Mouse (Mus musculus): Measurements from ENCODE around the gene Iqck. TPM values are rescaled to one million over a fixed set of nuclear protein-coding genes. Genes with fewer than 3 reads are reported as not detected.

Gene Iqck
- total and polyA plus RNA-seq, 3 experiments = 0.39 to 0.68 (median 0.62) TPM

DNA sequence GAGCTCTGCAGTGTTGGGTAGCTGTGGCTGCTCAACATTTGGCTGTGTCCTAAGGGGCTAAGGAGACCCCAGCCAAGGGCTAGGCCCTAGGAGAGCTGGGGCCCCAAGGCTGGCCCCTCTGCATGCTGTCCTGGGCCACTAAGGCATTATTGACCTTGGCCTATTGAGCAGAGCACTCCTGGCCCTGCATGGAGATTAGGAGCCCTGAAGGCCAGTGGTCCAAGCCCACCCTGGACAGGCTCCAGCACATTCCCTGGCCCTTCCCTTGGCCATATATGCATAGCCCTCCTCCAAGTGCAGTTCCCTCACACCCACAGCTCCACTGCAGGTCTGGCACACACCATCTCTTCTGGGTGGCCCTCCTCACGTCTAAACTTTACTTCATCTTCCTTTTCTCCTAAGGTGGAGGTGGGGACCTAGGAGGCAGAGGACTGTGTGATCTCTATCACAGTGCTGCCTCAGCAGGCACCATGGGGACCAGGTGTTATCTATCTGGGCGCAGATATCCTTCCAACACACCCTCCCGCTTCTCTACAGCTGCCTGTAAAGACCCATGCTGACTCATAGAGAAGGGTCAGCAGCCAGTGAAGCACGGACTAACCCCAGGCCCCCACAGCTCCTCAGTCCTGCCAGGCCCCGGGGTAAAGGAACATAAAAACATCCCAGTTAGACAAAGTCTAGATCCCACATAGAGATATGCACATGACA is 5.9 kb upstream of the Iqck start:
- peaks cover 0 to 47% of the 10 kb centered on the region in 2 experiments; a peak in 2 of 4 replicates for H3K4me1 ChIP-seq (ENCODE audit: control insufficient read depth in 1 of 2, insufficient read depth in 2 of 2)

DNA sequence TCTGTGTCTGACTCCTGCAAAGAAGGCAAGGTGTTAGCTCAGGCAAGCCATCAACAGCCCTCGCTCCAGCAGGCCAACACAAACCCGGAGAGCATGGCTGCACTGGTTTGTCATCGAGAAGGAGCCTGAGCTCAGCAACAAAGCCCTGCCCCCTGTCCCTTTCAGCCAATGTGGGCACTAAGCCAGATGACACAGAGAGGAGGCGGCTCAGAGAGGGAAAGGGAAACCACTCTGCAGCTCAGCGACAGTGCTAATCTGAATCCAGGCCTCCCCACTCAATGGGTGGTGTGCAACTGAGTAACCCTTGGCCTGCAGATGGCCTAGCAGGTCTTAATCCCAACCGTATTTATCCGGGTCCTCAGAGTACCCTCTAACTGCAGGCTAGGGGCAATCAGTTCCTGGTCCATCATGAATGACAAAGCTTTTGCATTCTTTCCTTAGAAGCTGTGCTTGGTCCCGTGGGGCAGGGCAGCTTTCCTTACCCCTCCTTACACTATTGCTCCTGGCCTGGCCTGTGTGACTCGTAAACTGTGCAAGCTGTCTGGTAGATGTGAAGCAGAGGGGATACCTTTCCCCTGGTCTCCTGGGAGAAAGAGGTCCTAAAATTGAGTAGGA is 4.8 kb upstream of the Iqck start:
- in situ Hi-C loops (cut with MboI; ENCODE audit: low pct_ligation_motif_present, low pct_unique_long_range_greater_than_20kb, low sequenced_read_pairs) (loop anchor here (10.0 kb wide), 1 partner anchor 144 kb away; the partner anchor contains the start of gene Gprc5b), dilution Hi-C loops (cut with MboI; ENCODE audit: extremely low pct_ligation_motif_present, extremely low pct_unique_long_range_greater_than_20kb, low sequenced_read_pairs) (no loop called here)
- Histone ChIP-seq H3K4me1 (ENCODE audit: control insufficient read depth in 1 of 2, insufficient read depth in 2 of 2) (peaks cover 0 to 47% of the 10 kb centered on the region in 2 experiments; a peak in 2 of 4 replicates), H3K4me3 (replicated peaks in 1 of 3; ENCODE audit: low read depth in 2 of 3, low read length in 2 of 3, poor library complexity in 1 of 3) (no peak overlapping the region), H3K9ac (ENCODE audit: insufficient read depth, low read depth) (no peak overlapping the region), H3K36me3 (replicated peaks in 1 of 2; ENCODE audit: control insufficient read depth in 1 of 2, insufficient read depth in 1 of 2, low read length in 1 of 2) (peaks cover 68 to 84% of the 10 kb centered on the region in 2 experiments), H3K9me3 (replicated peaks; ENCODE audit: low read length) (no peaks in the 10 kb centered on the region), H3K79me2 (replicated peaks; ENCODE audit: control insufficient read depth, extremely low read depth, insufficient read depth, poor library complexity, severe bottlenecking) (peaks cover 35% of the 10 kb centered on the region), H3K27ac (ENCODE audit: insufficient read depth, low read depth) (no peak overlapping the region), H3K27me3 (replicated peaks) (no peaks in the 10 kb centered on the region), H3K4me2 (ENCODE audit: insufficient read depth, low read depth, poor library complexity, severe bottlenecking) (no peak overlapping the region)
- DNase-seq (ENCODE audit: extremely low read depth) = peak; percentile 13
- TF ChIP-seq POLR2AphosphoS2 (IDR thresholded peaks at IDR 0.05; ENCODE audit: low read depth, low read length) (no peak), CTCF (conservative IDR thresholded peaks at IDR 0.05 in 1 of 2, IDR thresholded peaks at IDR 0.05 in 1 of 2; ENCODE audit: low read depth in 2 of 2, low read length in 2 of 2) (no peak), HCFC1 (IDR thresholded peaks at IDR 0.05; ENCODE audit: low read depth, low read length) (no peak), MAFK (IDR thresholded peaks at IDR 0.05; ENCODE audit: insufficient replicate concordance, low read length) (no peak), MAZ (IDR thresholded peaks at IDR 0.05; ENCODE audit: low read depth, low read length) (no peak), EP300 (IDR thresholded peaks at IDR 0.05; ENCODE audit: low read length) (no peak), GABPA (IDR thresholded peaks at IDR 0.05; ENCODE audit: insufficient replicate concordance, low read depth, low read length) (no peak)

More for the DNA sequence above, 5.9 kb upstream of the Iqck start:
- H3K4me2 ChIP-seq (ENCODE audit: insufficient read depth, low read depth, poor library complexity, severe bottlenecking) = no peak overlapping the region
- no peak overlapping the region for H3K9ac ChIP-seq (ENCODE audit: insufficient read depth, low read depth)
- peaks cover 79 to 95% of the 10 kb centered on the region in 2 experiments for H3K36me3 ChIP-seq (replicated peaks in 1 of 2; ENCODE audit: control insufficient read depth in 1 of 2, insufficient read depth in 1 of 2, low read length in 1 of 2)
- H3K27me3 ChIP-seq (replicated peaks) = no peaks in the 10 kb centered on the region
- DNase-seq (ENCODE audit: extremely low read depth) = no peak
- no peak overlapping the region for H3K27ac ChIP-seq (ENCODE audit: insufficient read depth, low read depth)
- TF ChIP-seq USF2 (conservative IDR thresholded peaks at IDR 0.05; ENCODE audit: low read depth, low read length) (no peak), POLR2A (IDR thresholded peaks at IDR 0.05; ENCODE audit: low read depth, low read length) (peak; percentile 19; the same call in 1 of the 2 replicates)
- in situ Hi-C loops (cut with MboI; ENCODE audit: low pct_ligation_motif_present, low pct_unique_long_range_greater_than_20kb, low sequenced_read_pairs) (loop anchor here (10.0 kb wide), 1 partner anchor 145 kb away; the partner anchor contains the start of gene Gprc5b), dilution Hi-C loops (cut with MboI; ENCODE audit: extremely low pct_ligation_motif_present, extremely low pct_unique_long_range_greater_than_20kb, low sequenced_read_pairs) (no loop called here)
- H3K9me3 ChIP-seq (replicated peaks; ENCODE audit: low read length) = no peaks in the 10 kb centered on the region
- H3K4me3 ChIP-seq (replicated peaks in 1 of 3; ENCODE audit: low read depth in 2 of 3, low read length in 2 of 3, poor library complexity in 1 of 3) = no peak overlapping the region
- H3K79me2 ChIP-seq (replicated peaks; ENCODE audit: control insufficient read depth, extremely low read depth, insufficient read depth, poor library complexity, severe bottlenecking) = peaks cover 28% of the 10 kb centered on the region

DNA sequence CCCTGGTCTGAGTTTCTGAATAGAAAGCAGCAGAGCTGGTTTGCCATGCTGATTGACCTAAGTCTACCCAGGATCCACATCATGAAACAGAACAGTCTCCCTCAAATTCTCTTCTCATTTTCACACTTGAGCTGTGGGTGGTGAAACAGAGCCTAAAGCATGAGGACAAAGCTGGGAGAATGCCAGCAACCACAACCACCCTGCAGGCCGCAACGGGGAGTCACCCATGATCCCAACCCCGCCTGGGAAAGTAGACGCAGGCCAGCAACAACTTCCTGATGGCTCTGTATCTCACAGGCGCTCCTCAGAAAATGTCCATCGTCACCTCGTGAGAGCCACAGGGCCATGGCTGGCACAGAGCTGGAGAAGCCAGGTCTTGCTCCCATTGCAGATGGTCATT is 4.0 kb upstream of the Iqck start:
- dilution Hi-C loops (cut with MboI; ENCODE audit: extremely low pct_ligation_motif_present, extremely low pct_unique_long_range_greater_than_20kb, low sequenced_read_pairs) = no loop called here
- DNase-seq (ENCODE audit: extremely low read depth) = no peak
- TF ChIP-seq JUN (IDR thresholded peaks at IDR 0.05; ENCODE audit: insufficient read depth, low read depth, low read length) (no peak), GABPA (IDR thresholded peaks at IDR 0.05; ENCODE audit: insufficient replicate concordance, low read depth, low read length) (no peak), TBP (conservative IDR thresholded peaks at IDR 0.05; ENCODE audit: low read depth, low read length) (no peak), PAX5 (IDR thresholded peaks at IDR 0.05; ENCODE audit: low read length) (no peak), TCF12 (IDR thresholded peaks at IDR 0.05; ENCODE audit: low read depth, low read length) (no peak), RCOR1 (conservative IDR thresholded peaks at IDR 0.05; ENCODE audit: low read depth, low read length) (no peak), JUND (conservative IDR thresholded peaks at IDR 0.05; ENCODE audit: low read depth, low read length) (no peak), POLR2A (IDR thresholded peaks at IDR 0.05; ENCODE audit: low read depth, low read length) (no peak), ZMIZ1 (IDR thresholded peaks at IDR 0.05; ENCODE audit: low read depth, low read length) (no peak), USF1 (IDR thresholded peaks at IDR 0.05; ENCODE audit: low read depth, low read length) (no peak), MXI1 (IDR thresholded peaks at IDR 0.05; ENCODE audit: low read depth, low read length) (no peak), ETS1 (conservative IDR thresholded peaks at IDR 0.05; ENCODE audit: low read depth, low read length) (no peak), UBTF (IDR thresholded peaks at IDR 0.05; ENCODE audit: low read depth, low read length) (no peak), E2F4 (IDR thresholded peaks at IDR 0.05; ENCODE audit: insufficient replicate concordance, low read depth, low read length) (no peak), MAZ (IDR thresholded peaks at IDR 0.05; ENCODE audit: low read depth, low read length) (no peak), EP300 (IDR thresholded peaks at IDR 0.05; ENCODE audit: low read length) (no peak)
- Histone ChIP-seq H3K36me3 (replicated peaks in 1 of 2; ENCODE audit: control insufficient read depth in 1 of 2, insufficient read depth in 1 of 2, low read length in 1 of 2) (peaks cover 61 to 76% of the 10 kb centered on the region in 2 experiments), H3K4me3 (replicated peaks in 1 of 3; ENCODE audit: low read depth in 2 of 3, low read length in 2 of 3, poor library complexity in 1 of 3) (no peak overlapping the region), H3K27ac (ENCODE audit: insufficient read depth, low read depth) (no peak overlapping the region), H3K9me3 (replicated peaks; ENCODE audit: low read length) (no peaks in the 10 kb centered on the region), H3K4me1 (ENCODE audit: control insufficient read depth in 1 of 2, insufficient read depth in 2 of 2) (peaks cover 3 to 51% of the 10 kb centered on the region in 2 experiments; a peak in 2 of 4 replicates), H3K4me2 (ENCODE audit: insufficient read depth, low read depth, poor library complexity, severe bottlenecking) (no peak overlapping the region), H3K9ac (ENCODE audit: insufficient read depth, low read depth) (no peak overlapping the region), H3K79me2 (replicated peaks; ENCODE audit: control insufficient read depth, extremely low read depth, insufficient read depth, poor library complexity, severe bottlenecking) (peaks cover 35% of the 10 kb centered on the region), H3K27me3 (replicated peaks) (no peaks in the 10 kb centered on the region)
- in situ Hi-C loops (cut with MboI; ENCODE audit: low pct_ligation_motif_present, low pct_unique_long_range_greater_than_20kb, low sequenced_read_pairs) = loop anchor here (10.0 kb wide), 1 partner anchor 143 kb away; the partner anchor contains the start of gene Gprc5b
